In genomic region chr10:17827391-17827790, GRCm38 (mm10) we compare ENCODE assay signal across 9 mouse cellular contexts. TPM values are rescaled to one million over a fixed set of nuclear protein-coding genes. Genes with fewer than 3 reads are reported as not detected.
DNase-seq lines count a peak whose midpoint lies in the region; ATAC-seq and TF ChIP-seq lines count a peak whose summit lies in the region.
"Had no signal": no experiment of that assay in that cellular context is flagged by ENCODE, and none has a peak within 500 bp of the region (broad histone marks: within the 10 kb centered on the region; RNA-seq: fewer than 3 reads in every experiment).

No protein-coding gene starts in this region.

- 0 out of 2 replicates have a peak, but pooled peaks cover 2% of the 10 kb centered on the region for H3K27me3 ChIP-seq in E14TG2a.4 (ENCODE audit: insufficient read depth, low read length)
- H3K27me3 ChIP-seq in hindbrain, postnatal 0 days (ENCODE audit: insufficient read depth, low read length): no peaks in the 10 kb centered on the region
- no peaks in the 10 kb centered on the region for H3K27me3 ChIP-seq in liver, embryonic 14.5 days (ENCODE audit: control insufficient read depth, insufficient read depth, low read length)

- H3K9me3 ChIP-seq in E14TG2a.4 (ENCODE audit: low read length): no peaks in the 10 kb centered on the region
- no peaks in the 10 kb centered on the region for H3K9me3 ChIP-seq in hindbrain, postnatal 0 days (ENCODE audit: low read length)
- no peaks in the 10 kb centered on the region for H3K9me3 ChIP-seq in liver, embryonic 14.5 days (ENCODE audit: control insufficient read depth, low read length)

- TF ChIP-seq EP300 in liver, embryonic 14.5 days (IDR thresholded peaks at IDR 0.05; ENCODE audit: low read depth): no peak

- TF ChIP-seq CTCF in E14TG2a.4 (conservative IDR thresholded peaks at IDR 0.05; ENCODE audit: low read length): no peak
- TF ChIP-seq CTCF in hindbrain, postnatal 0 days (IDR thresholded peaks at IDR 0.05; ENCODE audit: low read depth): no peak
- no peak for TF ChIP-seq CTCF in liver, embryonic 14.5 days (IDR thresholded peaks at IDR 0.05; ENCODE audit: low read depth)

- 0 out of 2 replicates have a peak, but pooled peaks have one; percentile 11 for ATAC-seq in common myeloid progenitor, adult 5-6 weeks (replicated peaks; ENCODE audit: low read depth, poor library complexity, severe bottlenecking)
- peak; percentile 55; the same call in 1 of the 2 replicates for ATAC-seq in hindbrain, postnatal 0 days
- ATAC-seq in liver, embryonic 14.5 days (ENCODE audit: insufficient read depth): no peak
- no peak for ATAC-seq in erythroid progenitor cell, adult 5-6 weeks (replicated peaks; ENCODE audit: low FRiP score, poor library complexity, severe bottlenecking)

- 2% methylated on average over 12 of the region's 12 CpGs for WGBS in hindbrain, postnatal 0 days
- WGBS in liver, embryonic 14.5 days (ENCODE audit: insufficient replicate concordance): 11% methylated on average over 12 of the region's 12 CpGs

- peak overlapping the region; percentile 49 for H3K27ac ChIP-seq in hindbrain, postnatal 0 days
- H3K27ac ChIP-seq in liver, embryonic 14.5 days: no peak overlapping the region

- H3K4me1 ChIP-seq in E14TG2a.4 (replicated peaks; ENCODE audit: low read depth, low read length): peaks cover 21% of the 10 kb centered on the region
- H3K4me1 ChIP-seq in hindbrain, postnatal 0 days (ENCODE audit: insufficient read depth, low read length): 0 out of 2 replicates have a peak, but pooled peaks cover 3% of the 10 kb centered on the region
- H3K4me1 ChIP-seq in liver, embryonic 14.5 days (replicated peaks; ENCODE audit: control insufficient read depth in 2 of 2, insufficient read depth in 2 of 2, low read length in 1 of 2): no peaks in the 10 kb centered on the region

- H3K36me3 ChIP-seq in E14TG2a.4 (ENCODE audit: insufficient read depth, low read length): no peaks in the 10 kb centered on the region
- no peaks in the 10 kb centered on the region for H3K36me3 ChIP-seq in hindbrain, postnatal 0 days (ENCODE audit: insufficient read depth, low read length)
- no peaks in the 10 kb centered on the region for H3K36me3 ChIP-seq in liver, embryonic 14.5 days (replicated peaks; ENCODE audit: control insufficient read depth, insufficient read depth, low read depth)

- peak overlapping the region; percentile 51 for H3K4me2 ChIP-seq in hindbrain, postnatal 0 days (ENCODE audit: low read depth, low read length)
- H3K4me2 ChIP-seq in liver, embryonic 14.5 days (ENCODE audit: low read depth): peak overlapping the region; percentile 17

- H3K4me3 ChIP-seq in E14TG2a.4 (replicated peaks; ENCODE audit: low read length): peak overlapping the region; percentile 29; the same call in 1 of the 2 replicates
- peak overlapping the region; percentile 22 for H3K4me3 ChIP-seq in hindbrain, postnatal 0 days (ENCODE audit: low read length)
- H3K4me3 ChIP-seq in liver, embryonic 14.5 days (ENCODE audit: insufficient read depth in 1 of 2, low read depth in 2 of 2, low read length in 2 of 2): no peak overlapping the region

- DNase-seq in hindbrain, postnatal 0 days (ENCODE audit: low spot score): peak; percentile 67
- DNase-seq in liver, embryonic 14.5 days (ENCODE audit: low read depth in 3 of 3, low spot score in 3 of 3): no peak
- no peak for DNase-seq in spleen, postnatal 36 days (ENCODE audit: low spot score in 2 of 2)
- no peak for DNase-seq in c-Kit-positive CD71-positive TER-119-positive erythroid progenitor cells, embryonic 14.5 days (ENCODE audit: low spot score)
- DNase-seq in testis, postnatal 10 days (ENCODE audit: low spot score): no peak

- 0 out of 2 replicates have a peak overlapping the region, but pooled peaks have one; percentile 19 for H3K9ac ChIP-seq in hindbrain, postnatal 0 days (replicated peaks; ENCODE audit: low read length)
- H3K9ac ChIP-seq in liver, embryonic 14.5 days (replicated peaks): no peak overlapping the region

RNA-seq across cellular contexts. Expression of gene Txlnb, which starts 31.4 kb away (rescaled TPM):
- 0.82 and 0.87 TPM in 2 replicates for total RNA-seq in common myeloid progenitor, adult 5-6 weeks (2017)
- 0.90 and 0.99 TPM in 2 replicates for total RNA-seq in hindbrain, postnatal 0 days (2014; rRNA removed)
- polyA plus RNA-seq in hindbrain, postnatal 0 days (2015; fragmentation: Nextera tagmentation; extraction: Ambion mirVana): 0.85 and 1.0 TPM in 2 replicates
- 0.02 TPM in 1 of 2 replicates, not detected in the other for polyA plus RNA-seq in liver, embryonic 14.5 days (2012; rRNA removed)
- polyA plus RNA-seq in liver, embryonic 14.5 days (2014; fragmentation: Nextera tagmentation; extraction: Ambion mirVana): 0.06 TPM in 1 of 2 replicates, not detected in the other
- not detected in 2 replicates for total RNA-seq in erythroid progenitor cell, adult 5-6 weeks (2015; ENCODE audit: low replicate concordance)
- not detected in 2 replicates for total RNA-seq in erythroid progenitor cell, adult 5-6 weeks (2017; ENCODE audit: low replicate concordance)
- polyA plus RNA-seq: small intestine, adult 2 months had no signal

Comparison
In these comparisons a context has a peak if more than half of its experiments do, and no peak if none do; other contexts are left out.
1. H3K4me3 ChIP-seq: peak in E14TG2a.4 (single experiment) and hindbrain, postnatal 0 days (single experiment); none in liver, embryonic 14.5 days (0 of 2).
2. ATAC-seq: peak in common myeloid progenitor, adult 5-6 weeks (single experiment) and hindbrain, postnatal 0 days (single experiment); none in liver, embryonic 14.5 days (single experiment) and erythroid progenitor cell, adult 5-6 weeks (single experiment).